Mouse (Mus musculus): Measurements from ENCODE around the gene Gm20671.
"Not testable (repeated sequence)": the region's sequence is repeated elsewhere in the genome, so short reads cannot be mapped to it uniquely, and the experiment has no call there.

Gene Gm20671

DNA sequence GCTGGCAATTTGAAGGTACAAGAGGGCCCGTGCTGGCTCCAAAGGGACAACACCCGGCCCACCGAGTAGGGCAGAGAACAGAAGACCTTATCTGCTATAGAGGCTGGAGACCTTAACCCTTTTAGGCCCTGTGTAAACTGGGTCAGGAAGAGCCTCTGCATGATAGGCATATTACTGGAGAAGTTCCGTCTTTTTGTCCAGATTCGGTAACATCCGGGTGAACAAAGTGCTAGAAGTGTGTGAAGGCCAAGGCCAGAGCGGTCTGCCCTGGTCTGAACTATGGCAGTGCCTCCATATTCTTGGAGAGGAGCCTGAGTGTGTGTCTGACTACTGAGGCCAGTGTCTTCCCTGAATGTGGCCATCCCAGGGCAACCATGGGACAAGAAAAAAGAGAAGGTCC, at the start of gene Gm20671:
Gene Gm20671 (minus strand): TSS at position 101 of the 400 bp plus-strand sequence.
- DNase-seq (ENCODE audit: low spot score), result no peak

- DNase-seq (ENCODE audit: low spot score), result no peak
Measured at GRCm38 (mm10) chr5:32872346-32872745, 45.4 kb upstream of the Gm20671 start.

- no peak for DNase-seq (ENCODE audit: low spot score)
Measured at GRCm38 (mm10) chr5:32869389-32870024, 42.6 kb upstream of the Gm20671 start.

GRCm38 (mm10) chr5:32863253-32864228, 36.6 kb upstream of the Gm20671 start, which contains the start of gene Depdc5:
Gene Depdc5, plus strand, starts transcription at chr5:32863701.
- peak; percentile 73 for DNase-seq (ENCODE audit: low spot score)

DNA sequence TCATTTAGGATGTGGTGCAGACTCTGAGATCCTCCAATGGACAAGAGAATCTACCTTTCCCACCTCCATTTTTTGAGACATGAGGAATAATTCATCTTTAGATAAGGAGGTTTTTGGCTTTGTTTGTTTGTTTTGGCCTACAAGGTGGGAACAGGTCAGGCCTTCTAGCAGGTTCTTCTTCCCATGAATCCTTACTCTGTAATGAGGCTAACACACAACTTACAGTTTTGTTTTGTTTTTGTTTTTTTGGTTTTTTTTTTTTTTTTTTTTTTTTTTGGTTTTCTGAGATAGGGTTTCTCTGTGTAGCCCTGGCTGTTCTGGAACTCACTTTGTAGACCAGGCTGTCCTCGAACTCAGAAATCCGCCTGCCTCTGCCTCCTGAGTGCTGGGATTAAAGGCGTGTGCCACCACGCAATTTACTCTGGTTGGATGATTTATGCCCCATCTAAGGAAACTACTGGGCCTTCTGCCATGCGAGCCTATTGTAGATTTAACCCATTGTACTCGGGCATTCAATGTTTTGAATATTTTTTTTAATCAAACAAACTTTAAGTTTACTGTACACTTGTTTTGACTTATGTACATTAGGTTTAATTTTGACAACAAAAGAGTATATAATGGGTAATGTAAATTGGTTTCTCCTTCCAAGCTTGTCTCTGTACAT, 35.7 kb upstream of the Gm20671 start:
- DNase-seq (ENCODE audit: low spot score), result no peak

- no peak for DNase-seq (ENCODE audit: low spot score)
Measured at GRCm38 (mm10) chr5:32861082-32861481, 34.2 kb upstream of the Gm20671 start.

- DNase-seq (ENCODE audit: low spot score), result no peak
Measured at GRCm38 (mm10) chr5:32857781-32858220, 30.9 kb upstream of the Gm20671 start.

DNA sequence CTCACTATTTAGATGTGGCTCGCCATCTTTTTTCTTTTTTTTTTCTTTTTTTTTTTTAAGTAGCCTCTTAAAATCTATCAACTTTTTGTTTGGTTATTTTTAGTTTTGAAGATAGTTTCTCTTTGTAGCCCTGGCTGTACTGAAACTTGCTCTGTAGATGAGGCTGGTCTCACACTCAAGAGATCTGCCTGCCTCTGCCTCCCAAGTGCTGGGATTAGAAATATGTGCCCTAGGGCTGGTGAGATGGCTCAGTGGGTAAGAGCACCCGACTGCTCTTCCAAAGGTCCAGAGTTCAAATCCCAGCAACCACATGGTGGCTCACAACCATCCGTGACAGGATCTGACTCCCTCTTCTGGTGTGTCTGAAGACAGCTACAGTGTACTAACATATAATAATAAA, 28.4 kb upstream of the Gm20671 start:
- DNase-seq (ENCODE audit: low spot score), result not testable (repeated sequence)

GRCm38 (mm10) chr5:32854818-32855217, 27.9 kb upstream of the Gm20671 start:
- DNase-seq (ENCODE audit: low spot score), result no peak

DNA sequence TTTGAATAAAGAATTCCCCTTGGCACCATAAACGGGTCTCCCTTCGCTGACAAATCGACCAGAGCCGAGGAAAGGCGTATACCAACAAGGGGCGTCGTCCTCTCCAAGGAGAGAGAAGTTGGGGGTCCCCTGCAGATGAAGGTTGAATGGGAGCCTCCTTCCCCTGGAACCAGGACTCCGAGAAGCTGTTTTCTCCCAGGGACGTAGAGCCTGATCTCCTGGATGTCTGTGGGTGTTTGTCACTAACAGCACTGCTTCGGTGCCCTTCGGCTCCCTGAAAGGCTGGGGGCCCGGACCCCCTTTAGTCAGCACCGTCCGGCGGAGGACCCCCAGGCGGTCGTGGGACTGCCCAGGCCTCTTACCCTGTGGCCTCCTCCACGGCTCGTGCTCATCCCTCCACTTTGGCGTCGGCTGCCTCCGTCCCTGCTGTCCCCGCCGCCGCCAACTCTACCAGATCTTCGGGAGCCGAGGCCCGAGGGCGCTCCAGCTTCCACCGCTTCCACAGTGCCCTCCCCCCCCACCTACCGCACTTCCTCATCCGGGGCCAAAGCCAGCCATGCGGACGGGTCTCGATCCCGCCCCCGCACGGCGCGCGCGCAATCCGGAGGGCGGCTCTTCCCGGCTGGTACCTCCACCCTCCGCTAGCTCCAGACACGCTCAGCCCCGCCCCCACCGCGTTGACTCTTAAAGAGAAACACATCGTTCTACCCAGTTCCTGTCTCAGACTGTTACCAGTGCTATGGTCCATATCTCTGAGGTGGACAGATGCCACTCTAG, 27.0 kb upstream of the Gm20671 start, which contains the start of gene Prr14l:
Gene Prr14l (minus strand): TSS at position 526 of the 777 bp plus-strand sequence.
- peak; percentile 98 for DNase-seq (ENCODE audit: low spot score)

DNA sequence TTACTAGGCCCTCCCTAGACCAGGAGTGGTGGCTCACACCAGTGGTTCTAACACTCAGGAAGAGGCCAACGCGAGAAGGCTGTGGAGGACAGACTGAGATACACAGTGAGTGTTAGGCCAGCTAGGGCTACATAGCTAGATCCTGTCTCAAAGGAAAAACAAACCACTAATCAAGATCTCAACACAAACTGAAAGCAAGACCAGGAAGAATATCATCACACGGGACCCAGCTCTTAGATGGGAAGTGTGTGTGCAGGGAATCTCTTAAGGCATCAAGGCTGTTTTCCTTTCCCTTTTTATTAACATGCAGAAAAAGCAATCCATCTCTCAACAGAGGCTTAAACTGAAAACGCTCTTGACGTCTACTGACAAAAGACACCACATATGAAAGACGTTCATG, 25.1 kb upstream of the Gm20671 start:
- no peak for DNase-seq (ENCODE audit: low spot score)

- not testable (repeated sequence) for DNase-seq (ENCODE audit: low spot score)
Measured at GRCm38 (mm10) chr5:32849580-32849979, 22.7 kb upstream of the Gm20671 start.

- no peak for DNase-seq (ENCODE audit: low spot score)
Measured at GRCm38 (mm10) chr5:32849178-32849577, 22.3 kb upstream of the Gm20671 start.

GRCm38 (mm10) chr5:32840029-32840428, 13.1 kb upstream of the Gm20671 start:
- no peak for DNase-seq (ENCODE audit: low spot score)

DNA sequence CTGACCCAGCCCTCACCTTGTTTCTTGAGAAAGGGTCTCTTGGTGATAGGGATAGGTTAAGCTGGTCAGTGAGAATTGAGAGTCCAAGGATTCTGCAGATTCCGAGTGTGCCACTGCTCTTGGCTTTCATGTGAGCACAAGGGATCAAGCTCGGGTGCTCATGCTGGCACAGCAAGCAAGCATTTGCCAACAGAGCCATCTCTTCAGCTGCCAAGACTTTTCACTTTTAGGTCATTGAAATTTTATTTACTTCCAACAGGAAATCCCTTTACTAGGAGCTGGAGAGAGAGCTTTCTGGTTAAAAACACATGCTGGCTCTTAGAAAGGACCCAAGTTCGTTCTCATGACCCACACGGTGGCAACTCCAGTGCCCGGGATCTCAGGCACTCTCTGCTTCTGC, 10.1 kb upstream of the Gm20671 start:
- DNase-seq (ENCODE audit: low spot score), result no peak

DNA sequence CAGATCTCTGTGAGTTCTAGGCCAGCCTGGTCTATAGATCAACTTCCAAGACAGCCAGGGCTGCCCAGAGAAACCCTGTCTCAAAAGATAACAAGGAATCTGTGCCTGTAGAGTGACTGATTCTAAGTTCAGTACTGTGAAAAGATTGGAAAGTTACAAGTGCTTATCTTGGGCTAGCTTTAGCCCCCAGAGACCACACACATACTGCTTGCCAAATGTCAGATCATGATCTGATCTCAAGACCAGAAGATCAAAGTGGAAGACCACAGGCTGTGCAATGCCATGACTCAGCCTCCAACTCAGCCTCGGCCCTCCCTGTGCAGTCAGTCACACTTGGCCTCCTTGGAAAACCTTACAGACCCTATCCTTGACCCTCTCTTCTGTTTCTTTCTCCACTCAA, 7.6 kb upstream of the Gm20671 start:
- no peak for DNase-seq (ENCODE audit: low spot score)

GRCm38 (mm10) chr5:32830054-32830453, 3.1 kb upstream of the Gm20671 start:
- DNase-seq (ENCODE audit: low spot score), result no peak

- not testable (repeated sequence) for DNase-seq (ENCODE audit: low spot score)
Measured at GRCm38 (mm10) chr5:32828766-32829165, 1.9 kb upstream of the Gm20671 start.

GRCm38 (mm10) chr5:32820471-32820870, 6.4 kb downstream of the Gm20671 start:
- no peak for DNase-seq (ENCODE audit: low spot score)

- no peak for DNase-seq (ENCODE audit: low spot score)
Measured at GRCm38 (mm10) chr5:32815396-32815795, 11.5 kb downstream of the Gm20671 start.

DNA sequence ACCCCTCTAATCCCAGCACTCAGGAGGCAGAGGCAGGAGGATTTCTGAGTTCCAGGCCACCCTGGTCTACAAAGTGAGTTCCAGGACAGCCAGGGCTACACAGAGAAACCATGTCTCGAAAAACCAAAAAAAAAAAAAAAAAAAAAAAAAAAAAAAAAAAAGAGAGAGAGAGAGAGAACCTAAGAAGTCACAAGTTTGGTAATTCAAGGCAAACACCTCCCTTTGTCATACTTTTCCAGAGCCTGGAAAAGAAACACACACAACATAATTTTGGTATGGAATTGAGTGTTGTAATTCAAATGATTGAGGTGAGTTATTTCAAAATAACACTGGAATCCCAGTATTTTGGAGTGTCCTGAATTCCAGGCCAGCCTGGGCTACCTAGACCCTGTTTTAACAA, 40.5 kb downstream of the Gm20671 start:
- not testable (repeated sequence) for DNase-seq (ENCODE audit: low spot score)
